12 mouse cellular contexts compared by ENCODE assay signal in genomic region chr11:6627731-6628130, GRCm38 (mm10). TPM values are rescaled to one million over a fixed set of nuclear protein-coding genes. Genes with fewer than 3 reads are reported as not detected.
A peak's percentile ranks its signal among the peaks of the same experiment; 100 is the strongest.
DNase-seq lines count a peak whose midpoint lies in the region; ATAC-seq and TF ChIP-seq lines count a peak whose summit lies in the region.
"Had no signal": no experiment of that assay in that cellular context is flagged by ENCODE, and none has a peak within 500 bp of the region (broad histone marks: within the 10 kb centered on the region; RNA-seq: fewer than 3 reads in every experiment).

No protein-coding gene starts in this region.

- 10% methylated on average over 4 of the region's 4 CpGs for WGBS in thymus, adult 2 months
- 3% methylated on average over 4 of the region's 4 CpGs for WGBS in macrophage (ENCODE audit: missing documents)
- 92% methylated on average over 4 of the region's 4 CpGs for WGBS in hindbrain, embryonic 14.5 days

- no peak for TF ChIP-seq POLR2A in thymus, adult 2 months (IDR thresholded peaks at IDR 0.05; ENCODE audit: control insufficient read depth, extremely low read depth, insufficient read depth, low read length, poor library complexity)

- H3K9ac ChIP-seq in hindbrain, embryonic 14.5 days: no peak overlapping the region
- H3K9ac ChIP-seq: hindbrain, embryonic 15.5 days had no signal

- H3K36me3 ChIP-seq in thymus, adult 2 months (ENCODE audit: control insufficient read depth, insufficient read depth, low read length): peaks cover 8% of the 10 kb centered on the region; the same call in 1 of the 2 replicates
- peaks cover 12% of the 10 kb centered on the region; the same call in 1 of the 2 replicates for H3K36me3 ChIP-seq in macrophage (ENCODE audit: inconsistent target)
- H3K36me3 ChIP-seq in hindbrain, embryonic 14.5 days (replicated peaks; ENCODE audit: control insufficient read depth, insufficient read depth): peaks cover 18% of the 10 kb centered on the region

- no peak for TF ChIP-seq CTCF in thymus, adult 2 months (IDR thresholded peaks at IDR 0.05; ENCODE audit: borderline replicate concordance, control insufficient read depth, extremely low read depth, insufficient read depth, low read length, poor library complexity)

- no peak for ATAC-seq in hindbrain, embryonic 14.5 days (ENCODE audit: low FRiP score)

- peaks cover 17% of the 10 kb centered on the region for H3K4me1 ChIP-seq in thymus, adult 2 months (replicated peaks; ENCODE audit: control insufficient read depth, insufficient read depth, low read length)
- H3K4me1 ChIP-seq in hindbrain, embryonic 14.5 days (replicated peaks; ENCODE audit: control insufficient read depth, insufficient read depth, low read length): peaks cover 29% of the 10 kb centered on the region

- peak overlapping the region; percentile 54; the same call in 1 of the 2 replicates for H3K27ac ChIP-seq in thymus, adult 2 months (ENCODE audit: control insufficient read depth, insufficient read depth, low read length)
- H3K27ac ChIP-seq in macrophage: peak overlapping the region; percentile 92
- no peak overlapping the region for H3K27ac ChIP-seq in hindbrain, embryonic 14.5 days
- H3K27ac ChIP-seq: hindbrain, embryonic 15.5 days had no signal

- H3K79me2 ChIP-seq in macrophage (ENCODE audit: inconsistent target): peaks cover 36% of the 10 kb centered on the region

- no peaks in the 10 kb centered on the region for H3K27me3 ChIP-seq in thymus, adult 2 months (ENCODE audit: control insufficient read depth, insufficient read depth, low read length)
- H3K27me3 ChIP-seq in hindbrain, embryonic 14.5 days (ENCODE audit: control insufficient read depth, insufficient read depth, low read length): no peaks in the 10 kb centered on the region
- H3K27me3 ChIP-seq: hindbrain, embryonic 15.5 days had no signal

- H3K9me3 ChIP-seq in hindbrain, embryonic 14.5 days (ENCODE audit: control insufficient read depth, low read length): no peaks in the 10 kb centered on the region
- H3K9me3 ChIP-seq: hindbrain, embryonic 15.5 days had no signal

- H3K4me3 ChIP-seq in thymus, adult 2 months (ENCODE audit: control insufficient read depth, insufficient read depth, low read length): no peak overlapping the region
- H3K4me3 ChIP-seq in macrophage (ENCODE audit: inconsistent target): peak overlapping the region; percentile 91; the same call in 1 of the 2 replicates
- H3K4me3 ChIP-seq in hindbrain, embryonic 14.5 days (replicated peaks; ENCODE audit: low read length): no peak overlapping the region
- H3K4me3 ChIP-seq: hindbrain, embryonic 15.5 days had no signal

- H3K4me2 ChIP-seq in hindbrain, embryonic 14.5 days (replicated peaks): no peak overlapping the region

- DNase-seq in thymus, adult 2 months: peak; percentile 48
- no peak for DNase-seq in thymus, postnatal 4 days
- peak; percentile 46 for DNase-seq in c-Kit-positive CD71-negative TER-119-negative erythroid progenitor cells, embryonic 14.5 days (ENCODE audit: low read depth)
- no peak for DNase-seq in hindbrain, embryonic 14.5 days (ENCODE audit: low spot score)
- DNase-seq in layer of hippocampus, adult 11-12 months (ENCODE audit: low spot score): no peak
- DNase-seq in frontal cortex, postnatal 36 days (ENCODE audit: low spot score in 2 of 2): no peak
- DNase-seq: cerebellum, adult 11 months had no signal

RNA-seq across cellular contexts. Expression of gene Tbrg4, which starts 1.9 kb away (rescaled TPM):
- polyA plus RNA-seq in thymus, adult 2 months (2012; rRNA removed): 190 and 191 TPM in 2 replicates
- total RNA-seq in macrophage (2018; cell fraction: chromatin; rRNA removed): 100 to 1,000 TPM in 1 of 26 experiments, 10 to 100 TPM in 25; 34.3 to 114 (median 78.3) TPM
- total RNA-seq in macrophage (2018; cell fraction: cytosol; rRNA removed): 10 to 100 TPM; 14.0 to 29.9 (median 21.1) TPM
- 100 to 1,000 TPM in 1 of 26 experiments, 10 to 100 TPM in 25; 32.2 to 106 (median 46.5) TPM for total RNA-seq in macrophage (2018; cell fraction: nucleus; rRNA removed)
- polyA plus RNA-seq in macrophage (2018): 15.0 to 37.3 TPM (median 19.2 TPM) in 3 replicates
- 25.7 and 26.5 TPM in 2 replicates for polyA plus RNA-seq in hindbrain, embryonic 14.5 days (2014; fragmentation: Nextera tagmentation; extraction: Ambion mirVana)

RNA-seq across cellular contexts. Expression of gene Wap, which starts 10.7 kb away (rescaled TPM):
- polyA plus RNA-seq in thymus, adult 2 months (2012; rRNA removed): 0.56 and 1.2 TPM in 2 replicates
- not detected for total RNA-seq in macrophage (2018; cell fraction: chromatin; rRNA removed)
- not detected for total RNA-seq in macrophage (2018; cell fraction: cytosol; rRNA removed)
- not detected for total RNA-seq in macrophage (2018; cell fraction: nucleus; rRNA removed)
- not detected in 3 replicates for polyA plus RNA-seq in macrophage (2018)
- not detected in 2 replicates for polyA plus RNA-seq in hindbrain, embryonic 14.5 days (2014; fragmentation: Nextera tagmentation; extraction: Ambion mirVana)
- total RNA-seq: layer of hippocampus, postnatal 25 days had no signal
- polyA plus RNA-seq: embryonic facial prominence, embryonic 11.5 days; hindbrain, embryonic 15.5 days; lung, embryonic 16.5 days had no signal

RNA-seq across cellular contexts. Expression of gene Nacad, which starts 21.9 kb away (rescaled TPM):
- polyA plus RNA-seq in thymus, adult 2 months (2012; rRNA removed): 0.33 and 0.36 TPM in 2 replicates
- under 1 TPM in 2 of 26 experiments, not detected in 24; 0.13 to 0.92 TPM for total RNA-seq in macrophage (2018; cell fraction: chromatin; rRNA removed)
- not detected for total RNA-seq in macrophage (2018; cell fraction: cytosol; rRNA removed)
- not detected for total RNA-seq in macrophage (2018; cell fraction: nucleus; rRNA removed)
- polyA plus RNA-seq in macrophage (2018): not detected in 3 replicates
- 75.2 and 75.9 TPM in 2 replicates for polyA plus RNA-seq in hindbrain, embryonic 14.5 days (2014; fragmentation: Nextera tagmentation; extraction: Ambion mirVana)

RNA-seq across cellular contexts. Expression of gene Ramp3, which starts 30.6 kb away (rescaled TPM):
- polyA plus RNA-seq in thymus, adult 2 months (2012; rRNA removed): 7.8 and 9.0 TPM in 2 replicates
- not detected for total RNA-seq in macrophage (2018; cell fraction: chromatin; rRNA removed)
- total RNA-seq in macrophage (2018; cell fraction: cytosol; rRNA removed): under 1 TPM in 24 of 26 experiments, not detected in 2; 0.14 to 0.66 (median 0.37) TPM
- 1 to 10 TPM in 2 of 26 experiments, under 1 TPM in 10, not detected in 14; 0.36 to 1.2 (median 0.72) TPM for total RNA-seq in macrophage (2018; cell fraction: nucleus; rRNA removed)
- 0.11 TPM in 1 of 3 replicates, not detected in the others for polyA plus RNA-seq in macrophage (2018)
- 22.1 and 26.7 TPM in 2 replicates for polyA plus RNA-seq in hindbrain, embryonic 14.5 days (2014; fragmentation: Nextera tagmentation; extraction: Ambion mirVana)

Comparison
In these comparisons a context has a peak if more than half of its experiments do, and no peak if none do; other contexts are left out.
1. DNase-seq: peak in thymus, adult 2 months (single experiment) and c-Kit-positive CD71-negative TER-119-negative erythroid progenitor cells, embryonic 14.5 days (single experiment); none in thymus, postnatal 4 days (single experiment), hindbrain, embryonic 14.5 days (single experiment), layer of hippocampus, adult 11-12 months (single experiment) and frontal cortex, postnatal 36 days (0 of 2).
2. RNA of gene Nacad, which starts 21.9 kb away (polyA plus RNA-seq): 75.2 to 75.9 TPM in hindbrain, embryonic 14.5 days; 0.33 to 0.36 TPM in thymus, adult 2 months and not detected in macrophage; every median in the first group is over 10 times any median in the second.